Mouse (Mus musculus): Measurements from ENCODE around the gene Dis3l2. TPM values are rescaled to one million over a fixed set of nuclear protein-coding genes. Genes with fewer than 3 reads are reported as not detected.

The Dis3l2 gene
- polyA plus RNA-seq, 1 experiment from 2014 or later, result 30.0 TPM

DNA sequence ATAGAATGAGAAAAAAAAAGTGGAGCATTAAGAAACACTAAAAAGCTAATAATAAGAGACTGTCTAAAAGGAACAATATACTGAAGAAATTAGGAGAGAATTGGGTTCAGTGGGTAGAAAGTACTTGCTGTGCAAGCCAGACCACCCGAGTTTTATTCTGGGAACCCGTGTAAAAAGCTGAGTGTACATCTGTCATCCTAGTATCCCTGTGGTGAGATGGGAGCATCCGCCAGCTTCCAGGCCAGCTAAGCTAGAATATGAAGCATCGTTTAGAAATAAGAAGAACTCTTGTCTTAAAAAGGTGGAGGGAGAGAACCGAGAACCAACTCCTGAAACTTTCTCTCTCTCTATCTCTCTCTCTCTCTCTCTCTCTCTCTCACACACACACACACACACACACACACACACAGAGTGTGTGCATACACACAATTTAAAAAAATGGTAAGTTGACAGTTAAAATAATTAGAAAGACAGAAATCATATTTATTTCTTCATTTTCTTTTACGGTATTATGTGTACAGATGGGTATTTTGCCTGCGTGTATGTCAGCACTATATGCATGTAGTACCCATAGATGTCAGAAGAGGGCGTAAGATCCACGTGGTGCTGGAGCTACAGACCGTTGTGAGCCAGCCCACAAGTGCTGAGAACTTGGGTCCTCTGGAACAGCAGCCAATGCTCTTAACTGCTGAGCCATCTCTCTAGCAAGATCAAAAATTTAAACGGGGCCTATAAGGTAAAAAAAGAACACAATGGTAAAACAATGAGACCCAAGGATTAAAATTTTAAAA is 4.1 kb upstream of the Dis3l2 start:
- no peaks in the 10 kb centered on the region for H3K36me3 ChIP-seq (ENCODE audit: insufficient read depth)
- ATAC-seq (ENCODE audit: insufficient read depth) (no peak), DNase-seq (no peak)
- H3K9ac ChIP-seq, result no peak overlapping the region
- no peak overlapping the region for H3K4me3 ChIP-seq (ENCODE audit: low read depth, low read length)
- no peak overlapping the region for H3K4me2 ChIP-seq
- no peaks in the 10 kb centered on the region for H3K27me3 ChIP-seq (ENCODE audit: insufficient read depth, low read length)
- TF ChIP-seq CTCF (IDR thresholded peaks at IDR 0.05; ENCODE audit: low read depth), result peak; percentile 21; the same call in 1 of the 2 replicates
- 60% methylated on average over 11 of the region's 11 CpGs for WGBS
- H3K4me1 ChIP-seq (ENCODE audit: insufficient read depth), result no peaks in the 10 kb centered on the region
- H3K9me3 ChIP-seq (ENCODE audit: low read depth, low read length), result no peaks in the 10 kb centered on the region
- no peak overlapping the region for H3K27ac ChIP-seq (ENCODE audit: low read depth)

DNA sequence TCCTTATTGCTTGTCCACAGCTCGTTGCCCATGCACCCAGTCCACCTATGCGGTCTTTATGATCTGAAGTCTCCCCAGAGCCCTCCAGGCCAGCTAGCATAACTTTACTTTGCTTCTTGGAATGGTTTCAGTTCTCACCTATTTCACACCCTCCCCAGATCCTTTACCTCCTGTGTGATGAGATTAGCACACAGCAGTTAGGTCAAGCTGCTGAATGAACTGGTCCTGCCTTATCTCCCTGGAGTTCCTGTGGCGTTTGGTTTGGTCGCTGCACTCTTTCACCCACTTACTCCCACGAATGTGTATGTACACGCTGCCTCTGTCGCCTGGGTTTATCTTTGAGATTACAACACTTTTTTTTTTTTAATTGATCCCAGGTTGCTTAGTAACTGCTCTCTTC is 3.2 kb upstream of the Dis3l2 start:
- ATAC-seq (ENCODE audit: insufficient read depth) (no peak), DNase-seq (no peak)
- no peak for TF ChIP-seq CTCF (IDR thresholded peaks at IDR 0.05; ENCODE audit: low read depth)
- Histone ChIP-seq H3K27ac (ENCODE audit: low read depth) (no peak overlapping the region), H3K9me3 (ENCODE audit: low read depth, low read length) (no peaks in the 10 kb centered on the region), H3K4me2 (no peak overlapping the region), H3K27me3 (ENCODE audit: insufficient read depth, low read length) (no peaks in the 10 kb centered on the region), H3K36me3 (ENCODE audit: insufficient read depth) (no peaks in the 10 kb centered on the region), H3K4me3 (ENCODE audit: low read depth, low read length) (no peak overlapping the region), H3K4me1 (ENCODE audit: insufficient read depth) (no peaks in the 10 kb centered on the region), H3K9ac (no peak overlapping the region)
- 49% methylated on average over 7 of the region's 7 CpGs for WGBS

DNA sequence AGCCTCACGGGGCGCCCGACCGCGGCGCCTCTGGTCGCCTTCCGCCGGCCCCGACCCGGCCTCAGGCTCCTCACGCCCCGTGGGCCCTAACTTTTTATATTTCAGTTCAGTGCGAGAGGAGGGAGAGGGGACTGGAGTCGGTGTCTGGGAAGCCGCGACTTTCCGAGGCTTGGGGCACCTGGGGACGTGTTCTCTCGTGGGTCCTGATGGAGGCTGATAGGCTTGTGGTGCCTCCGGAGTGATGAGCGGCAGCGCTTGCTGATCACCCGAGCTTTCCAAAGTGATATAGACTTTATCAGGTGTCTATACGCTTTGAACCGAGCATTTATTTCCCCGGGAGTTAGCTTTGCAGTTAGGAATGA is 338 bp downstream of the Dis3l2 start:
- Histone ChIP-seq H3K4me3 (ENCODE audit: low read depth, low read length) (peak overlapping the region; percentile 81), H3K4me1 (ENCODE audit: insufficient read depth) (no peaks in the 10 kb centered on the region), H3K4me2 (peak overlapping the region; percentile 61), H3K9ac (peak overlapping the region; percentile 88), H3K27me3 (ENCODE audit: insufficient read depth, low read length) (no peaks in the 10 kb centered on the region), H3K27ac (ENCODE audit: low read depth) (peak overlapping the region; percentile 88), H3K36me3 (ENCODE audit: insufficient read depth) (no peaks in the 10 kb centered on the region), H3K9me3 (ENCODE audit: low read depth, low read length) (no peaks in the 10 kb centered on the region)
- WGBS, result under 1% methylated on average over 27 of the region's 27 CpGs
- TF ChIP-seq CTCF (IDR thresholded peaks at IDR 0.05; ENCODE audit: low read depth), result no peak
- ATAC-seq (ENCODE audit: insufficient read depth) (no peak; the same call in 1 of the 2 replicates), DNase-seq (no peak)

DNA sequence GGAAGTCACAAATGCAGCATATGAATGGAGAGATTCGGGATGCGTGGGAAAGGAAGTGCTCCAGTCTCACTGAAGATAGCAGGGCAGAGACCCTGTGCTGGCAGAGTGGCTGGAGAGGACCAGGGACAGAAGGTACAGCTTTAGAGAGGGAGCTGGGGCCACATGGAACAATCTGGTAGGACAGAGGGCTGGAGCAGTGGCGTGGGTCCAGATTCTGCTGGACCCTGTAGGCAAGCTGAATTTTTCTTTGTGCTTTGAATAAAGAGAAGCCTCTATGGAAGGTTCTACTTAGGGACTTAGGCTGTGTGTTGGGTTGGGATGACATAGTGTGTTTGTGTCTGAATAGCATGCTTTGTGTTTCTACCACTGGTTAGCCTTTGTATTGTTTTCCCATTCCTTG is 1.9 kb downstream of the Dis3l2 start:
- 84% methylated on average over 3 of the region's 3 CpGs for WGBS
- Histone ChIP-seq H3K9me3 (ENCODE audit: low read depth, low read length) (no peaks in the 10 kb centered on the region), H3K4me3 (ENCODE audit: low read depth, low read length) (no peak overlapping the region), H3K9ac (no peak overlapping the region), H3K27me3 (ENCODE audit: insufficient read depth, low read length) (no peaks in the 10 kb centered on the region), H3K27ac (ENCODE audit: low read depth) (no peak overlapping the region), H3K36me3 (ENCODE audit: insufficient read depth) (no peaks in the 10 kb centered on the region), H3K4me1 (ENCODE audit: insufficient read depth) (no peaks in the 10 kb centered on the region), H3K4me2 (no peak overlapping the region)
- no peak for TF ChIP-seq CTCF (IDR thresholded peaks at IDR 0.05; ENCODE audit: low read depth)
- ATAC-seq (ENCODE audit: insufficient read depth), result no peak
- no peak for DNase-seq

DNA sequence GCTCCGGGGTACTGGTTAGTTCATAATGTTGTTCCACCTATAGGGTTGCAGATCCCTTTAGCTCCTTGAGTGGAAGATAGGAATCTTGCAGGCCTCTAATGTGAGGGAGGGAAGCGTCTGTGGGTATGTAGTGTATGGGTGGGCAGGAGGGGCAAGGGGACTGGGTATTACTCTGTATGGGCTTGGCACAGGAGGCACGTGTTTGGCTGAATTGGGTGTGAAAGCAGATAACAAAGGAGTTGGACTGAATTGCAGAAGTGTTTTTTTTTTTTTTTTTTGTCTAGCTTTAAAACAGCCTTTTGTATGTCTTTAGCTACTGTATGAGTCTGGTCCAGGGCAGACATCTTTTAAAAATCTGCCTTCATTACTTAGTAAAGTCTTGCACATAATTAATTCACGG is 5.9 kb downstream of the Dis3l2 start:
- Histone ChIP-seq H3K4me3 (ENCODE audit: low read depth, low read length) (no peak overlapping the region), H3K4me1 (ENCODE audit: insufficient read depth) (no peaks in the 10 kb centered on the region), H3K27me3 (ENCODE audit: insufficient read depth, low read length) (no peaks in the 10 kb centered on the region), H3K27ac (ENCODE audit: low read depth) (no peak overlapping the region), H3K4me2 (no peak overlapping the region), H3K9ac (no peak overlapping the region), H3K36me3 (ENCODE audit: insufficient read depth) (no peaks in the 10 kb centered on the region), H3K9me3 (ENCODE audit: low read depth, low read length) (no peaks in the 10 kb centered on the region)
- WGBS, result 83% methylated on average over 4 of the region's 4 CpGs
- ATAC-seq (ENCODE audit: insufficient read depth) (no peak), DNase-seq (no peak)
- no peak for TF ChIP-seq CTCF (IDR thresholded peaks at IDR 0.05; ENCODE audit: low read depth)

GRCm38 (mm10) chr1:86712045-86712444 is 8.4 kb downstream of the Dis3l2 start:
- ATAC-seq (ENCODE audit: insufficient read depth) (no peak), DNase-seq (no peak)
- H3K36me3 ChIP-seq (ENCODE audit: insufficient read depth), result no peaks in the 10 kb centered on the region
- H3K9me3 ChIP-seq (ENCODE audit: low read depth, low read length), result no peaks in the 10 kb centered on the region
- no peaks in the 10 kb centered on the region for H3K4me1 ChIP-seq (ENCODE audit: insufficient read depth)
- H3K27me3 ChIP-seq (ENCODE audit: insufficient read depth, low read length), result no peaks in the 10 kb centered on the region
- H3K9ac ChIP-seq, result no peak overlapping the region
- H3K4me3 ChIP-seq (ENCODE audit: low read depth, low read length), result no peak overlapping the region
- H3K4me2 ChIP-seq, result no peak overlapping the region
- WGBS, result 77% methylated on average over 2 of the region's 2 CpGs
- no peak for TF ChIP-seq CTCF (IDR thresholded peaks at IDR 0.05; ENCODE audit: low read depth)
- H3K27ac ChIP-seq (ENCODE audit: low read depth), result no peak overlapping the region

GRCm38 (mm10) chr1:86713054-86713453 is 9.4 kb downstream of the Dis3l2 start:
- H3K4me2 ChIP-seq, result no peak overlapping the region
- H3K9ac ChIP-seq, result no peak overlapping the region
- 89% methylated on average over 4 of the region's 4 CpGs for WGBS
- TF ChIP-seq CTCF (IDR thresholded peaks at IDR 0.05; ENCODE audit: low read depth), result no peak
- H3K27me3 ChIP-seq (ENCODE audit: insufficient read depth, low read length), result no peaks in the 10 kb centered on the region
- H3K36me3 ChIP-seq (ENCODE audit: insufficient read depth), result no peaks in the 10 kb centered on the region
- no peaks in the 10 kb centered on the region for H3K9me3 ChIP-seq (ENCODE audit: low read depth, low read length)
- no peak overlapping the region for H3K4me3 ChIP-seq (ENCODE audit: low read depth, low read length)
- ATAC-seq (ENCODE audit: insufficient read depth) (no peak), DNase-seq (no peak)
- no peaks in the 10 kb centered on the region for H3K4me1 ChIP-seq (ENCODE audit: insufficient read depth)
- H3K27ac ChIP-seq (ENCODE audit: low read depth), result no peak overlapping the region
